Mouse (Mus musculus): ENCODE data around the gene Lsm14a.

- TF ChIP-seq POLR2A (IDR thresholded peaks at IDR 0.05; ENCODE audit: insufficient read length, low read depth) (no peak), TCF12 (IDR thresholded peaks at IDR 0.05; ENCODE audit: insufficient read depth, poor library complexity, severe bottlenecking) (no peak), MYOD1 (IDR thresholded peaks at IDR 0.05; ENCODE audit: control insufficient read depth in 1 of 3, insufficient read length in 2 of 3, low read depth in 2 of 3) (no peak), POLR2AphosphoS2 (IDR thresholded peaks at IDR 0.05; ENCODE audit: insufficient read length, low read depth) (no peak), TCF3 (IDR thresholded peaks at IDR 0.05; ENCODE audit: insufficient read length, low read depth) (no peak), MAX (IDR thresholded peaks at IDR 0.05; ENCODE audit: low read depth) (no peak), CEBPB (IDR thresholded peaks at IDR 0.05; ENCODE audit: insufficient read depth, poor library complexity, severe bottlenecking) (no peak), E2F4 (IDR thresholded peaks at IDR 0.05; ENCODE audit: insufficient read depth) (no peak), USF1 (IDR thresholded peaks at IDR 0.05; ENCODE audit: low read depth) (no peak), MYOG (IDR thresholded peaks at IDR 0.05; ENCODE audit: control insufficient read depth in 1 of 3, insufficient read depth in 1 of 3, insufficient read length in 2 of 3, low read depth in 2 of 3) (no peak), REST (IDR thresholded peaks at IDR 0.05; ENCODE audit: insufficient read depth, insufficient read length) (no peak)
These were observed 45.1 kb downstream of the Lsm14a start for GRCm38 (mm10) chr7:34348011-34348410.

Data from myocyte (in vitro differentiated cells).